Mouse (Mus musculus) kidney, embryonic 16.5 days (tissue): ENCODE data around the gene Scmh1. TPM values are rescaled to one million over a fixed set of nuclear protein-coding genes. Genes with fewer than 3 reads are reported as not detected.
A peak's percentile ranks its signal among the peaks of the same experiment; 100 is the strongest.
"Not testable (repeated sequence)": the region's sequence is repeated elsewhere in the genome, so short reads cannot be mapped to it uniquely, and the experiment has no call there.

Experiments
- ATAC-seq: fragments of 200-750 bp; cut with Nextera tagmentation; 2 replicates; pipeline ENCODE4 v1.8.0; 2017; ENCODE audit warnings: moderate TSS enrichment; ENCODE audit not compliant: low FRiP score, low TSS enrichment
- H3K27ac ChIP-seq: fragments of 300-500 bp; sonication (generic); 2 replicates; pipeline ENCODE4 v1.5.1; 2014; ENCODE audit warnings: low read length
- H3K27me3 ChIP-seq: fragments of 300-500 bp; sonication (generic); 2 replicates; pipeline ENCODE4 v1.6.1; 2014; ENCODE audit warnings: low read length, control low read depth, mixed read lengths; ENCODE audit not compliant: insufficient read depth
- H3K36me3 ChIP-seq: fragments of 300-500 bp; sonication (generic); 2 replicates; pipeline ENCODE4 v1.6.1; 2014; ENCODE audit warnings: low read length, control low read depth, mixed read lengths; ENCODE audit not compliant: insufficient read depth
- H3K4me1 ChIP-seq: fragments of 300-500 bp; sonication (generic); 2 replicates; pipeline ENCODE4 v1.6.1; 2014; ENCODE audit warnings: low read length, control low read depth, mixed read lengths; ENCODE audit not compliant: insufficient read depth
- H3K4me2 ChIP-seq: fragments of 300-500 bp; sonication (generic); replicated peaks from 2 replicates; pipeline ENCODE4 v1.6.1; 2014; ENCODE audit warnings: low read depth, low read length
- H3K4me3 ChIP-seq: fragments of 300-500 bp; sonication (generic); 2 replicates; pipeline ENCODE4 v1.5.1; 2014; ENCODE audit warnings: mild to moderate bottlenecking, low read length
- H3K9ac ChIP-seq: fragments of 300-500 bp; sonication (generic); replicated peaks from 2 replicates; pipeline ENCODE4 v1.6.1; 2014; ENCODE audit warnings: low read length
- H3K9me3 ChIP-seq: fragments of 300-500 bp; sonication (generic); 2 replicates; pipeline ENCODE4 v1.6.1; 2016; ENCODE audit warnings: low read length, control low read depth
- WGBS: fragments of 180-500 bp; shearing (Covaris S2); extraction: QIAGEN DNeasy Blood & Tissue Kit; methylation state at CpG from one replicate; pipeline ENCODE4 v1.1.7; 2014; 5-methylcytosine and 5-hydroxymethylcytosine counted together
- polyA plus RNA-seq: library from polyadenylated mRNA; unstranded; fragments of >200 nt; fragmentation: Nextera tagmentation; extraction: Ambion mirVana; gene quantifications from 2 replicates; pipeline ENCODE4 v1.2.1, GENCODE M21; 2015

Scmh1 gene
- polyA plus RNA-seq, 1 experiment from 2014 or later, result 38.0 TPM

DNA sequence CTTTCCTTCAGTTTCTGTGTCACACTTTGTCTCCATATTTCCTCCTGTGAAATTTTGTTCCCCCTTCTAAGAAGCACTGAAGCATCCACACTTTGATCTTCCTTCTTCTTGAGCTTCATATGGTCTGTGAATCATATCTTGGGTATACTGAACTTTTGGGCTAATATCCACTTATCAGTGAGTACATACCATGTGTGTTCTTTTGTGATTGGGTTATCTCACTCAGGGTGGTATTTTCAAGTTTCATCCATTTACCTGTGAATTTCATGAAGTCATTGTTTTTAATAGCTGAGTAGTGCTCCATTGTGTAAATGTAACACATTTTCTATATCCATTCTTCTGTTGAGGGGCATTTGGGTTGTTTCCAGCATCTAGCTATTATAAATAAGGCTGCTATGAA lies 3.0 kb upstream of the Scmh1 start:
- H3K9ac ChIP-seq, H3K27ac ChIP-seq, H3K27me3 ChIP-seq, H3K36me3 ChIP-seq, H3K4me3 ChIP-seq, ATAC-seq, H3K9me3 ChIP-seq, H3K4me2 ChIP-seq: not testable (repeated sequence)
- H3K4me1 ChIP-seq, result peaks cover 15% of the 10 kb centered on the region

GRCm38 (mm10) chr4:120404247-120404646 lies 834 bp upstream of the Scmh1 start:
- no peaks in the 10 kb centered on the region for H3K36me3 ChIP-seq
- 0 out of 2 replicates have a peak overlapping the region, but pooled peaks have one; percentile 95 for H3K4me3 ChIP-seq
- ATAC-seq, result no peak
- H3K4me1 ChIP-seq, result peaks cover 25% of the 10 kb centered on the region
- H3K27ac ChIP-seq, result no peak overlapping the region
- H3K27me3 ChIP-seq, result no peaks in the 10 kb centered on the region
- no peaks in the 10 kb centered on the region for H3K9me3 ChIP-seq
- peak overlapping the region; percentile 68; the same call in 1 of the 2 replicates for H3K4me2 ChIP-seq
- H3K9ac ChIP-seq, result no peak overlapping the region

DNA sequence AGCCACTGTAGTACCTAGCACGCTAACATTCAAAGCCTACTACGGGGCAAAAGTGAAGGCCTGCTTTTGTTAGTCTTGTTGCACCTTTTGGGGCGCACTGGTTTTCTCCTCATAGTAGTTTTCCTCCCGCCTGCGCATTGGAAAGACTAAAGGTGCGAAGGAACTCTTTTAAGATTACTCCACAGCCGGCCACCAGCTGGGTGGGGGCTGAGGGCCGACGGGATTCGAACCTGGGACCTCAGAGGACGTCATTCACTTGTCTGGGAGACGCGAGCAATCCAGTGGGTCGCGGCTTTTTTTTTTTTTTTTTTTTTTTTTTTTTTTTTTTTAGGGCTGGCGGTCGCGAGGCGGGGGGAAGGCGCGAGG lies 320 bp upstream of the Scmh1 start:
- peak; percentile 9; the same call in 1 of the 2 replicates for ATAC-seq

GRCm38 (mm10) chr4:120405806-120406638 lies 941 bp downstream of the Scmh1 start:
- Histone ChIP-seq H3K4me1 (peaks cover 25% of the 10 kb centered on the region), H3K36me3 (no peaks in the 10 kb centered on the region), H3K27ac (peak overlapping the region; percentile 97), H3K9me3 (no peaks in the 10 kb centered on the region), H3K4me3 (peak overlapping the region; percentile 95), H3K4me2 (peak overlapping the region; percentile 68), H3K9ac (peak overlapping the region; percentile 99), H3K27me3 (no peaks in the 10 kb centered on the region)
- 2% methylated on average over 25 of the region's 25 CpGs for WGBS
- ATAC-seq, result peak; percentile 55; the same call in 1 of the 2 replicates

More for the DNA sequence above, 320 bp upstream of the Scmh1 start:
- H3K27ac ChIP-seq, result no peak overlapping the region
- H3K4me3 ChIP-seq, result peak overlapping the region; percentile 95
- no peaks in the 10 kb centered on the region for H3K36me3 ChIP-seq
- peak overlapping the region; percentile 68 for H3K4me2 ChIP-seq
- H3K4me1 ChIP-seq, result peaks cover 25% of the 10 kb centered on the region
- WGBS, result 13% methylated on average over 15 of the region's 21 CpGs
- peak overlapping the region; percentile 99 for H3K9ac ChIP-seq
- H3K27me3 ChIP-seq, result no peaks in the 10 kb centered on the region
- no peaks in the 10 kb centered on the region for H3K9me3 ChIP-seq

- Histone ChIP-seq H3K9ac (peak overlapping the region; percentile 10), H3K27ac (peak overlapping the region; percentile 97), H3K9me3 (no peaks in the 10 kb centered on the region), H3K4me3 (peak overlapping the region; percentile 95), H3K27me3 (no peaks in the 10 kb centered on the region), H3K36me3 (no peaks in the 10 kb centered on the region), H3K4me2 (peak overlapping the region; percentile 68), H3K4me1 (peaks cover 30% of the 10 kb centered on the region)
- whole genome bisulfite sequencing, result 36% methylated on average over 3 of the region's 3 CpGs
- ATAC-seq, result no peak
These were observed 1.7 kb downstream of the Scmh1 start for GRCm38 (mm10) chr4:120406639-120407273.

GRCm38 (mm10) chr4:120418053-120418452 lies 13.0 kb downstream of the Scmh1 start:
- no peak overlapping the region for H3K4me2 ChIP-seq
- H3K4me3 ChIP-seq, result no peak overlapping the region
- H3K9ac ChIP-seq, result no peak overlapping the region
- ATAC-seq, result no peak
- H3K27me3 ChIP-seq, result no peaks in the 10 kb centered on the region
- no peaks in the 10 kb centered on the region for H3K36me3 ChIP-seq
- no peak overlapping the region for H3K27ac ChIP-seq
- 88% methylated on average over 4 of the region's 4 CpGs for WGBS
- H3K9me3 ChIP-seq, result no peaks in the 10 kb centered on the region
- H3K4me1 ChIP-seq, result peaks cover 20% of the 10 kb centered on the region; the same call in 1 of the 2 replicates

DNA sequence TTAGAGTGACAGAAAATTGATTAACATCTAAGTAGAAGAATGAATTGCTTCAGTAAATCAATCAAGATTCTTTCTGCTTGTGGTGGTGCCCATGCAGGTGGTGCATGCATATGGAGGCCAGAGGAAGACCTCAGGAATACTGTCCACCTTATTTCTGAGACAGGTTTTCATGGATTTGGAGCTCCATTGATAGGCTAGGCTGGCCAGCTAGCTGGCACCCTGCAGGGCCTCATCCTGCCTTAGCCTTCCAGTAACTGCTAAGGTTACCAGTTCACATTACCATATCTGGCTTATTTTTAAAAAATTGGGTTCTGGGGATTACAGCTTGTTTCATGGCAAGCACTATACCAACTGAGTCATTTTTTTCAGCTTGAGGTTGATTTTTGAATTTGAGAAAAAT lies 15.1 kb downstream of the Scmh1 start:
- H3K4me2 ChIP-seq, result no peak overlapping the region
- no peak overlapping the region for H3K9ac ChIP-seq
- H3K9me3 ChIP-seq, result no peaks in the 10 kb centered on the region
- no peaks in the 10 kb centered on the region for H3K36me3 ChIP-seq
- H3K27ac ChIP-seq, result no peak overlapping the region
- peaks cover 20% of the 10 kb centered on the region; the same call in 1 of the 2 replicates for H3K4me1 ChIP-seq
- no peaks in the 10 kb centered on the region for H3K27me3 ChIP-seq
- no peak overlapping the region for H3K4me3 ChIP-seq
- ATAC-seq, result no peak

DNA sequence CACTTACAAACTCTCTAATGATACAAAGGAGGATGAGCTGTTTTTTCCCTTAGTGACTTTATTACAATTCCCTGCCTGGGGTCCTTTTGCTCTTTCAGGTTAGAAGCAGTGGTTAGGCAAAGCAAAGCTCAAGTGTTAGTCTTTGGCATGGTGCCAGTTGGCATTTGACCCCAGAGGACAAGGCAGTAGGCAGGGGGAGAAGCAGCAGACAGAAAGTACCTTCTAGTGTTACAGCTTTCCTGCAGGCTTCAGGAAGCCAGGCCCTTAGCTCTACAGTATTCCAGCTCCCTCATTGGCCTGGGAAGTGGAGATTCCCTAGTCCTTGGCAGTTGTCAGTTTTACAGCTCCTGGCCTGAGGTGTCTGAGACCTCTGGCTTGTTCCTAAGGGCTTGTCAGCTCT lies 15.6 kb downstream of the Scmh1 start:
- Histone ChIP-seq H3K27ac (peak overlapping the region; percentile 21; the same call in 1 of the 2 replicates), H3K9me3 (no peaks in the 10 kb centered on the region), H3K4me2 (no peak overlapping the region), H3K36me3 (no peaks in the 10 kb centered on the region), H3K4me3 (no peak overlapping the region), H3K4me1 (peaks cover 20% of the 10 kb centered on the region; the same call in 1 of the 2 replicates), H3K9ac (no peak overlapping the region), H3K27me3 (no peaks in the 10 kb centered on the region)
- peak; percentile 82 for ATAC-seq

DNA sequence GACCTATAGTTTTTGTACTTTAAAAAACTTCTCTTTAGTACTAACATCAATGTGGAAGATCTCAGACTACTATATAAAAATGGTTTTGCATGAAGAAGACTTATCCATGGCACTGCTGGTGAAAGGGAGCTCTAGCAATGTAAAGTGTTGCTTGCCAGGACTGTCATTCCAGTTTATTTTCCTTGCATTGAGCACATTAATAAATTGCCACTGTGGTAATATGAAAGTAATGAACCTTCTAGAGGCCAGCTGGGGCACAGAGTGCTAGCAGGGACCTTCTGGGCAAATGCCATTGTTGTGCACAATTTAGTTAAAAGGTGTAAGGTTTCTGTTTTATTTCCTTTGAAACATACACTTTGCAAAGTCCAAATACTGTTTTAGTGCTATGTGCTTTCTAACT lies 25.5 kb downstream of the Scmh1 start:
- no peaks in the 10 kb centered on the region for H3K36me3 ChIP-seq
- H3K4me1 ChIP-seq, result no peaks in the 10 kb centered on the region
- H3K4me3 ChIP-seq, result no peak overlapping the region
- no peak overlapping the region for H3K9ac ChIP-seq
- H3K27me3 ChIP-seq, result no peaks in the 10 kb centered on the region
- H3K27ac ChIP-seq, result no peak overlapping the region
- H3K9me3 ChIP-seq, result no peaks in the 10 kb centered on the region
- no peak for ATAC-seq
- no peak overlapping the region for H3K4me2 ChIP-seq
